Mouse (Mus musculus): ENCODE results near the gene Hsh2d. TPM values are rescaled to one million over a fixed set of nuclear protein-coding genes. Genes with fewer than 3 reads are reported as not detected.

Gene Hsh2d
- polyA plus RNA-seq, 1 experiment, result 7.7 TPM

- TF ChIP-seq POLR2A (IDR thresholded peaks at IDR 0.05; ENCODE audit: borderline replicate concordance, control insufficient read depth, low read depth, low read length), result no peak
- TF ChIP-seq CTCF (IDR thresholded peaks at IDR 0.05; ENCODE audit: control insufficient read depth, insufficient read depth, low read length), result no peak
- 79% methylated on average over 3 of the region's 3 CpGs for WGBS
- H3K4me1 ChIP-seq (ENCODE audit: control insufficient read depth, insufficient read depth, low read length), result peaks cover 8% of the 10 kb centered on the region
- peak overlapping the region; percentile 95 for H3K27ac ChIP-seq (ENCODE audit: control insufficient read depth, insufficient read depth, low read depth, low read length, poor library complexity)
- no peak overlapping the region for H3K4me3 ChIP-seq (replicated peaks; ENCODE audit: control insufficient read depth, low read depth, low read length)
Observed at GRCm38 (mm10) chr8:72169681-72170249, 19.7 kb upstream of the Hsh2d start.

- Histone ChIP-seq H3K4me1 (ENCODE audit: control insufficient read depth, insufficient read depth, low read length) (peaks cover 1% of the 10 kb centered on the region; the same call in 1 of the 2 replicates), H3K4me3 (replicated peaks; ENCODE audit: control insufficient read depth, low read depth, low read length) (no peak overlapping the region), H3K27ac (ENCODE audit: control insufficient read depth, insufficient read depth, low read depth, low read length, poor library complexity) (no peak overlapping the region)
- WGBS, result 64% methylated on average over 5 of the region's 5 CpGs
- no peak for TF ChIP-seq POLR2A (IDR thresholded peaks at IDR 0.05; ENCODE audit: borderline replicate concordance, control insufficient read depth, low read depth, low read length)
- peak; percentile 79 for TF ChIP-seq CTCF (IDR thresholded peaks at IDR 0.05; ENCODE audit: control insufficient read depth, insufficient read depth, low read length)
Observed at GRCm38 (mm10) chr8:72177346-72177925, 12.0 kb upstream of the Hsh2d start.

GRCm38 (mm10) chr8:72183554-72184202 is 5.8 kb upstream of the Hsh2d start:
- H3K27ac ChIP-seq (ENCODE audit: control insufficient read depth, insufficient read depth, low read depth, low read length, poor library complexity), result peak overlapping the region; percentile 91
- peaks cover 10% of the 10 kb centered on the region for H3K4me1 ChIP-seq (ENCODE audit: control insufficient read depth, insufficient read depth, low read length)
- 10% methylated on average over 2 of the region's 2 CpGs for WGBS
- no peak overlapping the region for H3K4me3 ChIP-seq (replicated peaks; ENCODE audit: control insufficient read depth, low read depth, low read length)
- TF ChIP-seq POLR2A (IDR thresholded peaks at IDR 0.05; ENCODE audit: borderline replicate concordance, control insufficient read depth, low read depth, low read length) (no peak), CTCF (IDR thresholded peaks at IDR 0.05; ENCODE audit: control insufficient read depth, insufficient read depth, low read length) (no peak)

GRCm38 (mm10) chr8:72187793-72188331 is 1.6 kb upstream of the Hsh2d start:
- WGBS, result 85% methylated on average over 2 of the region's 2 CpGs
- Histone ChIP-seq H3K27ac (ENCODE audit: control insufficient read depth, insufficient read depth, low read depth, low read length, poor library complexity) (no peak overlapping the region), H3K4me1 (ENCODE audit: control insufficient read depth, insufficient read depth, low read length) (peaks cover 12% of the 10 kb centered on the region), H3K4me3 (replicated peaks; ENCODE audit: control insufficient read depth, low read depth, low read length) (no peak overlapping the region)
- TF ChIP-seq POLR2A (IDR thresholded peaks at IDR 0.05; ENCODE audit: borderline replicate concordance, control insufficient read depth, low read depth, low read length), result no peak

GRCm38 (mm10) chr8:72190215-72190539 is 739 bp downstream of the Hsh2d start:
- peak overlapping the region; percentile 90 for H3K4me3 ChIP-seq (replicated peaks; ENCODE audit: control insufficient read depth, low read depth, low read length)
- TF ChIP-seq CTCF (IDR thresholded peaks at IDR 0.05; ENCODE audit: control insufficient read depth, insufficient read depth, low read length), result no peak; the same call in 1 of the 2 replicates
- TF ChIP-seq POLR2A (IDR thresholded peaks at IDR 0.05; ENCODE audit: borderline replicate concordance, control insufficient read depth, low read depth, low read length), result peak; percentile 25; the same call in 1 of the 2 replicates
- peak overlapping the region; percentile 92 for H3K27ac ChIP-seq (ENCODE audit: control insufficient read depth, insufficient read depth, low read depth, low read length, poor library complexity)
- 8% methylated on average over 2 of the region's 2 CpGs for WGBS
- H3K4me1 ChIP-seq (ENCODE audit: control insufficient read depth, insufficient read depth, low read length), result peaks cover 5% of the 10 kb centered on the region

GRCm38 (mm10) chr8:72192065-72192464 is 2.6 kb downstream of the Hsh2d start:
- no peak overlapping the region for H3K27ac ChIP-seq (ENCODE audit: control insufficient read depth, insufficient read depth, low read depth, low read length, poor library complexity)
- peaks cover 5% of the 10 kb centered on the region for H3K4me1 ChIP-seq (ENCODE audit: control insufficient read depth, insufficient read depth, low read length)
- H3K4me3 ChIP-seq (replicated peaks; ENCODE audit: control insufficient read depth, low read depth, low read length), result no peak overlapping the region
- TF ChIP-seq POLR2A (IDR thresholded peaks at IDR 0.05; ENCODE audit: borderline replicate concordance, control insufficient read depth, low read depth, low read length), result no peak
- TF ChIP-seq CTCF (IDR thresholded peaks at IDR 0.05; ENCODE audit: control insufficient read depth, insufficient read depth, low read length), result no peak

- TF ChIP-seq POLR2A (IDR thresholded peaks at IDR 0.05; ENCODE audit: borderline replicate concordance, control insufficient read depth, low read depth, low read length) (no peak), CTCF (IDR thresholded peaks at IDR 0.05; ENCODE audit: control insufficient read depth, insufficient read depth, low read length) (no peak)
- no peak overlapping the region for H3K27ac ChIP-seq (ENCODE audit: control insufficient read depth, insufficient read depth, low read depth, low read length, poor library complexity)
- H3K4me1 ChIP-seq (ENCODE audit: control insufficient read depth, insufficient read depth, low read length), result peaks cover 1% of the 10 kb centered on the region; the same call in 1 of the 2 replicates
- 81% methylated on average over 8 of the region's 8 CpGs for WGBS
- no peak overlapping the region for H3K4me3 ChIP-seq (replicated peaks; ENCODE audit: control insufficient read depth, low read depth, low read length)
Observed at GRCm38 (mm10) chr8:72197997-72198396, 8.6 kb downstream of the Hsh2d start.

- TF ChIP-seq POLR2A (IDR thresholded peaks at IDR 0.05; ENCODE audit: borderline replicate concordance, control insufficient read depth, low read depth, low read length), result no peak
- no peak for TF ChIP-seq CTCF (IDR thresholded peaks at IDR 0.05; ENCODE audit: control insufficient read depth, insufficient read depth, low read length)
- WGBS, result 35% methylated on average over 1 of the region's 1 CpGs
Observed at GRCm38 (mm10) chr8:72208582-72208981, 19.1 kb downstream of the Hsh2d start.

More at GRCm38 (mm10) chr8:72208582-72208981, 19.1 kb downstream of the Hsh2d start:
- H3K4me3 ChIP-seq (replicated peaks; ENCODE audit: control insufficient read depth, low read depth, low read length), result no peak overlapping the region
- H3K27ac ChIP-seq (ENCODE audit: control insufficient read depth, insufficient read depth, low read depth, low read length, poor library complexity), result no peak overlapping the region
- peaks cover 5% of the 10 kb centered on the region for H3K4me1 ChIP-seq (ENCODE audit: control insufficient read depth, insufficient read depth, low read length)
